In genomic region chr19:10658406-10658805, GRCm38 (mm10) we compare ENCODE assay signal across 23 mouse cellular contexts. TPM values are rescaled to one million over a fixed set of nuclear protein-coding genes. Genes with fewer than 3 reads are reported as not detected.
"Had no signal": no experiment of that assay in that cellular context is flagged by ENCODE, and none has a peak within 500 bp of the region (broad histone marks: within the 10 kb centered on the region; RNA-seq: fewer than 3 reads in every experiment).

No protein-coding gene starts in this region.

- H3K4me3 ChIP-seq: kidney, embryonic 15.5 days; left cerebral cortex, adult 2 months; midbrain, embryonic 13.5 days had no signal

- H3K27me3 ChIP-seq: kidney, embryonic 15.5 days; midbrain, embryonic 13.5 days had no signal

- H3K27ac ChIP-seq: kidney, embryonic 15.5 days; left cerebral cortex, adult 2 months; midbrain, embryonic 13.5 days had no signal

- H3K9me3 ChIP-seq: kidney, embryonic 15.5 days; midbrain, embryonic 13.5 days had no signal

- DNase-seq: kidney, postnatal 10 days; layer of hippocampus, postnatal 36 days; lung, adult 2 months; lung, postnatal 14 days; lung, postnatal 4 days; right cerebral cortex, postnatal 4 days; spleen, adult 18-20 months; thymus, adult 18-20 months; thymus, postnatal 4 days had no signal

- ATAC-seq: hindbrain, embryonic 16.5 days; midbrain, embryonic 13.5 days had no signal

- H3K9ac ChIP-seq: kidney, embryonic 15.5 days; midbrain, embryonic 13.5 days had no signal

- H3K4me1 ChIP-seq: midbrain, embryonic 13.5 days had no signal

- H3K4me2 ChIP-seq: kidney, embryonic 15.5 days; midbrain, embryonic 13.5 days had no signal

- H3K36me3 ChIP-seq: kidney, embryonic 15.5 days; midbrain, embryonic 13.5 days had no signal

RNA-seq across cellular contexts. Expression of gene Pga5, which starts 19.5 kb away (rescaled TPM):
- total RNA-seq: layer of hippocampus, adult 8-10 months; layer of hippocampus, postnatal 10 days; layer of hippocampus, postnatal 36 days; left cerebral cortex, adult 2 months; left cerebral cortex, postnatal 10 days; left cerebral cortex, postnatal 36 days; megakaryocyte progenitor cell, adult 5-6 weeks; midbrain, postnatal 0 days had no signal
- polyA plus RNA-seq: hindbrain, embryonic 16.5 days; kidney, embryonic 15.5 days; limb, embryonic 11.5 days; lung, adult 2 months; lung, embryonic 16.5 days; midbrain, embryonic 13.5 days; midbrain, postnatal 0 days; neural tube, embryonic 11.5 days; neural tube, embryonic 14.5 days had no signal
